ENCODE assay signal across 26 mouse cellular contexts in the genomic region with DNA sequence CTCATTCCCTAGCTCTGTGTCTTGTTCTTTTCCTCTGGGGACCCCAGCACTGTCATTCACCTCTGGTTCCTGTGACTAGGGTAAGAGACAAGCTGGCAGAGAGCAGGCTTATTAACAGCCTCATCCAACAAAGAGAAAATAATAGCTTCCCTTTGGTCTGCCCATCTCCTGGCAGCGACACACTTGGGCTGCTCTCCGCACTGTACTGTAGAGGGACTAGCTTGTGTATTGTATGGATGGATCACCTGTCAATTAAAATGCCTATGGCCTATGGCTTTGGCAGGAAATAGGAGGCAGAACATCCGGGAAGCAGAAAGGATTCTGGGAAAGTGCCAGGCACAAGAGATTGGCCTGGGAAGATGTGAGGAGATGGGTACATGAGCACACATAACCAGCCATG. TPM values are rescaled to one million over a fixed set of nuclear protein-coding genes. Genes with fewer than 3 reads are reported as not detected.
DNase-seq lines count a peak whose midpoint lies in the region; ATAC-seq and TF ChIP-seq lines count a peak whose summit lies in the region.
"Had no signal": no experiment of that assay in that cellular context is flagged by ENCODE, and none has a peak within 500 bp of the region (broad histone marks: within the 10 kb centered on the region; RNA-seq: fewer than 3 reads in every experiment).

No protein-coding gene starts in this region.

- no peaks in the 10 kb centered on the region for H3K27me3 ChIP-seq in forebrain, postnatal 0 days (ENCODE audit: insufficient read depth, low read length)
- H3K27me3 ChIP-seq in forebrain, embryonic 13.5 days = no peaks in the 10 kb centered on the region
- no peaks in the 10 kb centered on the region for H3K27me3 ChIP-seq in midbrain, embryonic 16.5 days (ENCODE audit: control insufficient read depth, insufficient read depth, low read depth, low read length)

- no peaks in the 10 kb centered on the region for H3K9me3 ChIP-seq in forebrain, postnatal 0 days (ENCODE audit: low read length)
- no peaks in the 10 kb centered on the region for H3K9me3 ChIP-seq in forebrain, embryonic 13.5 days (replicated peaks)
- no peaks in the 10 kb centered on the region for H3K9me3 ChIP-seq in midbrain, embryonic 16.5 days (replicated peaks; ENCODE audit: control insufficient read depth, low read length, poor library complexity, severe bottlenecking)
- H3K9me3 ChIP-seq: embryonic facial prominence, embryonic 12.5 days; heart, embryonic 10.5 days had no signal

- no peak overlapping the region for H3K9ac ChIP-seq in forebrain, postnatal 0 days
- H3K9ac ChIP-seq in forebrain, embryonic 13.5 days = no peak overlapping the region
- H3K9ac ChIP-seq in midbrain, embryonic 16.5 days (ENCODE audit: low read depth, low read length) = no peak overlapping the region
- H3K9ac ChIP-seq: embryonic facial prominence, embryonic 12.5 days had no signal

- peak; percentile 34; the same call in 1 of the 2 replicates for ATAC-seq in forebrain, postnatal 0 days
- no peak; the same call in 1 of the 2 replicates for ATAC-seq in forebrain, embryonic 13.5 days
- ATAC-seq in midbrain, embryonic 16.5 days = peak; percentile 66; the same call in 1 of the 2 replicates
- ATAC-seq: lung, postnatal 0 days; Patski had no signal

- no peak for DNase-seq in forebrain, postnatal 0 days
- DNase-seq in retina, postnatal 1 day = peak; percentile 19
- DNase-seq in retina, embryonic 14.5 days (ENCODE audit: low spot score) = no peak
- no peak for DNase-seq in spleen, postnatal 36 days (ENCODE audit: low spot score in 2 of 2)
- DNase-seq in thymus, postnatal 25 days = no peak
- DNase-seq: adrenal gland, adult 2 months; B cell, adult 2 months; cerebellum, adult 18-20 months; cerebellum, postnatal 14 days; gastrocnemius, adult 2 months; heart, postnatal 4 days; kidney, adult 2 months; right cerebral cortex, postnatal 25 days; spleen, adult 18-20 months had no signal

- no peak for TF ChIP-seq CTCF in forebrain, postnatal 0 days (IDR thresholded peaks at IDR 0.05; ENCODE audit: low read depth)

- 48% methylated on average over 3 of the region's 3 CpGs for WGBS in forebrain, postnatal 0 days
- 59% methylated on average over 3 of the region's 3 CpGs for WGBS in forebrain, embryonic 13.5 days
- 56% methylated on average over 3 of the region's 3 CpGs for WGBS in midbrain, embryonic 16.5 days

- H3K4me1 ChIP-seq in forebrain, postnatal 0 days (ENCODE audit: insufficient read depth) = peaks cover 3% of the 10 kb centered on the region; the same call in 1 of the 2 replicates
- H3K4me1 ChIP-seq in forebrain, embryonic 13.5 days = 0 out of 2 replicates have a peak, but pooled peaks cover 8% of the 10 kb centered on the region
- peaks cover 16% of the 10 kb centered on the region for H3K4me1 ChIP-seq in midbrain, embryonic 16.5 days (ENCODE audit: control insufficient read depth, insufficient read depth, low read length)
- H3K4me1 ChIP-seq: embryonic facial prominence, embryonic 12.5 days; heart, embryonic 10.5 days had no signal

- no peak overlapping the region for H3K4me2 ChIP-seq in forebrain, postnatal 0 days (ENCODE audit: low read depth)
- no peak overlapping the region for H3K4me2 ChIP-seq in forebrain, embryonic 13.5 days
- no peak overlapping the region for H3K4me2 ChIP-seq in midbrain, embryonic 16.5 days (ENCODE audit: low read length)
- H3K4me2 ChIP-seq: embryonic facial prominence, embryonic 12.5 days had no signal

- no peaks in the 10 kb centered on the region for H3K36me3 ChIP-seq in forebrain, postnatal 0 days (ENCODE audit: insufficient read depth)
- no peaks in the 10 kb centered on the region for H3K36me3 ChIP-seq in forebrain, embryonic 13.5 days (ENCODE audit: poor library complexity, severe bottlenecking)
- no peaks in the 10 kb centered on the region for H3K36me3 ChIP-seq in midbrain, embryonic 16.5 days (ENCODE audit: control insufficient read depth, insufficient read depth, low read length)
- H3K36me3 ChIP-seq: embryonic facial prominence, embryonic 12.5 days; G1E; heart, embryonic 10.5 days had no signal

- H3K27ac ChIP-seq in forebrain, postnatal 0 days (ENCODE audit: low read depth, low read length) = no peak overlapping the region
- H3K27ac ChIP-seq in forebrain, embryonic 13.5 days = no peak overlapping the region
- H3K27ac ChIP-seq in midbrain, embryonic 16.5 days (ENCODE audit: low read length) = peak overlapping the region; percentile 37; the same call in 1 of the 2 replicates
- H3K27ac ChIP-seq: embryonic facial prominence, embryonic 12.5 days; gastrocnemius, adult 2 months; heart, embryonic 10.5 days; kidney, postnatal 0 days; macrophage had no signal

- no peak overlapping the region for H3K4me3 ChIP-seq in forebrain, postnatal 0 days (ENCODE audit: low read depth, low read length)
- H3K4me3 ChIP-seq in forebrain, embryonic 13.5 days = no peak overlapping the region
- H3K4me3 ChIP-seq in midbrain, embryonic 16.5 days (ENCODE audit: low read depth, low read length) = no peak overlapping the region
- H3K4me3 ChIP-seq: embryonic facial prominence, embryonic 12.5 days; erythroblast, embryonic 14.5 days; gastrocnemius, adult 2 months; heart, embryonic 10.5 days; myocyte had no signal

RNA-seq across cellular contexts. Expression of a gene that starts 7.7 kb away (rescaled TPM):
- 2.1 and 3.1 TPM in 2 replicates for total RNA-seq in forebrain, postnatal 0 days (2014; rRNA removed)
- 1.7 and 2.2 TPM in 2 replicates for polyA plus RNA-seq in forebrain, postnatal 0 days (2015; fragmentation: Nextera tagmentation; extraction: Ambion mirVana)
- polyA plus RNA-seq in forebrain, embryonic 13.5 days (2015; fragmentation: Nextera tagmentation; extraction: Ambion mirVana) = 0.65 and 0.87 TPM in 2 replicates
- 1.3 and 1.6 TPM in 2 replicates for polyA plus RNA-seq in midbrain, embryonic 16.5 days (2015; fragmentation: Nextera tagmentation; extraction: Ambion mirVana)
- total RNA-seq: CH12.LX had no signal
- polyA plus RNA-seq: erythroblast, embryonic 14.5 days; G1E; macrophage; myocyte; Patski had no signal
